Mouse (Mus musculus) embryo, embryonic 10.5 days (tissue): Measurements from ENCODE around the gene Kpna3.
"Not testable (repeated sequence)": the region's sequence is repeated elsewhere in the genome, so short reads cannot be mapped to it uniquely, and the experiment has no call there.

Experiments
- DNase-seq: peaks from one replicate; pipeline ENCODE4 v3.0.0-alpha.2; 2015; ENCODE audit warnings: low spot score

Kpna3 gene

DNA sequence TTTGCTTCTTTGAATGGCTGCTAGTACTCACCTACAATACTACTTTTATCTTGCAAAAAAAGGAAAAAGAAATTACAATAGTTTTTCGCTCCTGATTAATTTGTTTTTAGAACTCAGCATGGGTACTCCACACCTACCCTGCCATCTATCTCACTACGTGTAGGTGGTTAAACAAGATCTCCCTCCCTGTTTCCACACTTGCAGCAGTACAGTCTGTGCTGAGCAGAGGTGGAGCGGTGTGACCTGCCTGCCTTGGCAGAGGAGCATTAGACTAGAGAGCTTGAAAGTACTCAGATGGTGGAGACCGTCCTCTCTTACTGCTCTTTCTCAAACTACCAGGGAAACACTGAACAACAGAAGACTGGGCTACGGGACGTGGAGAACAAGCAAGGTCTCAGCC, 44.9 kb downstream of the Kpna3 start:
- no peak for DNase-seq

GRCm38 (mm10) chr14:61390586-61390985, 49.1 kb downstream of the Kpna3 start:
- no peak for DNase-seq

DNA sequence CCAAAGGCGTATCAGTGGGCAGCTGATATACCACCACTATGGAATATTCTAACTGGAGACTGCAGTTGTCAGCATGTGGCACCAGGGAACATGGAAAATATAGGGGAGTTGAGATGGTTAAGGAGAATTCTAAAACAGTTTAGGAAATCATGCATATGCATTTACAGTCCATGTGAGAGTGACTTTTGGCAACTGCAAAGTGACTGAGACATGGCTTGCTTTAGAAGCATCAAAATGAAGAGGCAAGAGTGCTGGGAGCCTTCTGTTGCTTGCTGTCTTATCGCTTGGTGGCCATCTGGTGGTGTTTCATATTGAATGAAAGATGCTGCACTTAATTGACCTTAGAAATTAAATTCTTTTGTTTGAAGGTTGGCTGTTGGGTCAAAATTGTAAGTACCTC, 72.4 kb downstream of the Kpna3 start:
- no peak for DNase-seq

DNA sequence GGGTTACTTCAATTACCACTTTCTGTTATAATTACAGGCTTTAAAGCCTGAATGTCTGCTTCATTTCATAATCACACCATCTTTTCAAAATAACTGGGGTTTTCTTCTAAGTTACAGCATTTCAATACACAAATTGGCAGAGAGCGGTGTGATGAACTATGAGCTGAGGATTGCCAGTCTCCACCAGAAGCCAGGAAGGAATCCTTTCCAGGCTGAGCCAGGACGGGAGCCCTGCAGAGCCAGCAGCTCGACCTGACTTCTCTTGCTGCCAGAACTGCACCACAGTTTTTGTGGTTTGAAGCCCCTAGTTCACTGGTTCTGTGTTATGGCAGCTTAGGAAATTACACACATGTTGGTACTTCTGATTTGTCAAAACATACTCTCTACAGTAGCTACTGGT, 75.0 kb downstream of the Kpna3 start:
- DNase-seq: no peak

DNA sequence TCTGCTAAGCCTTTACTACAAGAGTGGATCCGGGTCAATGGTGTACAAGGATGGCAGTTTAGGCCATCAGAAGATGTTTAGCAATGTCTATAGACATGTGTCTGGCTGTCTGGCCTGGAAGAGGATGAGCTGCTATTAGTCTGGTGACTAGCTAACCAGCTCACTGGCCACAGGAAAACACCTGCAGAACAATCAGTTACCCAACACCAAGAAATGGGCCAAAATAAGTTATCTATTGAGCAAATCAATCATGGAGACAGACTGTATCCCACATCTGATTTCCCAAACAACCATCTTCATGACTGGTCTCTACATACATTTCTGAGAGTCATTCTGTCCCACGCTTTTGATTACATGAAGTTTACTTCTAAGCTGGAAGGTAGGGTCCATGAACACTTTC, 75.9 kb downstream of the Kpna3 start:
- DNase-seq: no peak

GRCm38 (mm10) chr14:61362268-61362667, 77.4 kb downstream of the Kpna3 start:
- DNase-seq: no peak

DNA sequence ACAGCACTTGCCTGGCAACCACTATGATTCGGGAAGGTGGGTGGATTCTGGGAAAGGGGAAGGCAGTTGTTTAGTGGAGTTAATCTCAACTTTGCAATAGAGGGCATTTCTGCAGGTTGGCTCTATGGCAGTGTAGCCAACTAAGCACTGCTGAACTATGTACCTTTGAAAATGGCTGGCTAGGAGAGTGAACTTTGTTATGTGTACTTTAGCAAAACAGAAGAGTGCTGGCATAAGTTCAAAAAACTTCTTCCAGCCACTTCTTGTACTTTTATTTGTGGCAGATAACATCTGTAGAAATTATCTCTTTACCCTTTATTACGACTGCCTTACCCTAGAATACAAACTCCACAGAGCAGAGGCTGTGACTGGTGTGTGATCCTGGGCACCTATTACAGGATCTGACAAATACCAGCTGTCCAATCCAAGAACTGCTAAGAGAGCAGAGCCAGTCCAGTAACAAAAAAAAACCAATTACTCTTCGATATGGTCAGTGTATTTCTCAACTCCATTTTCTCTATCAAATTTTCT, 78.6 kb downstream of the Kpna3 start:
- DNase-seq: no peak

DNA sequence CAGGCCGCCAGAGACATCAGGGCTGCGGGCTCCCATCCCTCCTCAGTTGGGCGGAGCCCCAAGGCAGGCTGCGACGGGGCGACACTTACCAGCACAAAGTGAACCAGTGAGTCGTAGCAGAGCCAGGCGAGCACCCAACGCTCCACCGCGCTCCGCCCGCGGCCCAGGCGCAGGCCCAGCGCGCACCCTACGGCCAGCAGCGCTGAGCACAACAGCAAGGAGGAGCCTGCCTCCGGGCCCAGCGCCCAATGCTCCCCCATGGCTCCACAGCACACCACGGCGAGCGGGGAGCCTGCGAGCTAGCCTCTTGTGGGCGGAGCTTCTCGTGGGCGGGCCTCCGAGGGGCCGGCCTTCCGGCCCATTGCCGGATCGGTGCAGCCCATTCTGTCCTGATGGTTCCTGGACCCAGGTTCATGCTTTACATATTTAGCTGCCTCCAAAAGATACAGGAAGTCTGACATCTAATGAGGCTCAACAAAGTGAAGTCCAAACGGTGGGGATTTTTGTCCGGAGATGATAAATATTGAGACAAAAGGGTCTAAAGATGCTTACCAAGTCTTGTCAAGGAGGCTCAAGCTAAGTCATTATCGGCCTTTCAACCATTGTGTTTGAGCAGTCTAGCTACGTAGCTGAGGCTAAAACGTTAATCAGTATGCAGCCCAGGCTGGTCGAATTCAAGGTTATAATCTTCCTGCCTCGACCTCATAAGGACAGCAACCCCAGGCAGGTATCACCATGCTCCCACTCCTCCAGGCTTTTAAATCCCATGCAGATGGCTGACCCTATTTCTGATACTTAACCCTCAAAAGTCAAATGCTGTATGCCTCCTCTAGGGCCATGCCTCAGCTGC, 79.3 kb downstream of the Kpna3 start, which contains the start of gene Ebpl:
Gene Ebpl (minus strand): TSS at position 309 of the 850 bp plus-strand sequence.
- DNase-seq: peak; percentile 92

DNA sequence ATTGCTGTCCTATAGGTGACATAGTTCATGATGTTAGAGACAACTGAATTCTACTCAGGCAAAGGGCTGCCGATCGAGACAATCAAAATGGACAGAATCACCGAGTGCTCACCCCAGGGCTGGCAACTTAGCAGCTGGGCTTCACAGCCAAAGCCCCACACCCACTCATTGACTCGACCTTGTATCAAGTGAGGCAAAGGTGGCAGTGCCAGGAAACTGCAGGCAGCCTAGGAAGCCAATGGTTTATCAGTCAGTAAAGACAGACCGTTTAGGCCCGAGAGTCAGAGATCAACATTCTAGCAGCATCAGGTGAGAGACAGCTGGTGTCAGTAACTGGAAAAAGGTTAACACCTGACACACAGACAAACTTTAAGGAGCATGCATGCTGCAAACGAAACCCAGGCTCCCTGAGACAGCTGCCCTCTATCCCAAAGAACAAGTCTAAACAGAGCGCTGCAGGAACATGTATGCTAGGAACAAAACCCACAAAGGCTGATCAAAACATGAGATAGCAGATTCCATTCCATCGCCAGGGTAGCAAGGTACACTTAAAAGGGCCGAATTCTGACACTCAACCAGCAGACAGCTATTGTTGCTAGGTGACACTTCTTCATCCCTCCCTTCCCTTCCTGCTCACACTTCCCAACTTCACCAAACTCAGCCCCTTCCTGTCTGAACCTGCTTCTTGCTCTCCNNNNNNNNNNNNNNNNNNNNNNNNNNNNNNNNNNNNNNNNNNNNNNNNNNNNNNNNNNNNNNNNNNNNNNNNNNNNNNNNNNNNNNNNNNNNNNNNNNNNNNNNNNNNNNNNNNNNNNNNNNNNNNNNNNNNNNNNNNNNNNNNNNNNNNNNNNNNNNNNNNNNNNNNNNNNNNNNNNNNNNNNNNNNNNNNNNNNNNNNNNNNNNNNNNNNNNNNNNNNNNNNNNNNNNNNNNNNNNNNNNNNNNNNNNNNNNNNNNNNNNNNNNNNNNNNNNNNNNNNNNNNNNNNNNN, 85.1 kb downstream of the Kpna3 start:
- no peak for DNase-seq

GRCm38 (mm10) chr14:61350808-61351207, 88.9 kb downstream of the Kpna3 start:
- no peak for DNase-seq

- no peak for DNase-seq
Measured at GRCm38 (mm10) chr14:61349876-61350275, 89.8 kb downstream of the Kpna3 start.

- DNase-seq: no peak
Measured at GRCm38 (mm10) chr14:61346827-61347698, 92.6 kb downstream of the Kpna3 start.

- DNase-seq: no peak
Measured at GRCm38 (mm10) chr14:61344590-61344989, 95.1 kb downstream of the Kpna3 start.

- no peak for DNase-seq
Measured at GRCm38 (mm10) chr14:61339381-61339780, 100.3 kb downstream of the Kpna3 start.

DNA sequence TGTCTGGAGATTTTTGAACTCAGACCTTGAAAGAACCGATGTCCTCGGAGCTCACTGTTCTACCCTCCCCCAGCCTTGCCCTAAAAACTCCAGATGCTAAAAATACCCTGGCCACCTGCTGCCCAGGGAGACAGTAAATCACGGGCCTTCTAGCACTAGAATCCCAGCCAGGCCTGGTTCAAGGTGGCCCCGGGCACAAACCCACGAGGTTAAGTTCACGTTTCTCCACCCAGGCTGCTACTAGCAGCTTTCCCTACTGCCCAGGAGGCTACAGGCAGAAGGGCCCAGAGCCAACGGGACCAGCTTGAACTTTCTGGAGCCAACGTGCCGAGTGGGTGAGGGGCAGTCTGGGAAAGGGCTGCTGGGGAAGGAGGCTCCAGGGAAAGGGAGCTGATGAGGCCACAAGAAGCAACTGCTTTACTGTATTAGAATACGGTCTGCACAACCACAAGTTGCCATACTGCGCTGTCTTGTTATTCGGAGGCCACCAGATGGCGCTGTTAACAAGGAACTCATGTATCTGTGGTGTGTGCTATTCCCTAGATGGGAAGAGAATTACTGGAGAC, 108.6 kb downstream of the Kpna3 start:
- DNase-seq: peak; percentile 96

- DNase-seq: no peak
Measured at GRCm38 (mm10) chr14:61330591-61330990, 109.1 kb downstream of the Kpna3 start.

DNA sequence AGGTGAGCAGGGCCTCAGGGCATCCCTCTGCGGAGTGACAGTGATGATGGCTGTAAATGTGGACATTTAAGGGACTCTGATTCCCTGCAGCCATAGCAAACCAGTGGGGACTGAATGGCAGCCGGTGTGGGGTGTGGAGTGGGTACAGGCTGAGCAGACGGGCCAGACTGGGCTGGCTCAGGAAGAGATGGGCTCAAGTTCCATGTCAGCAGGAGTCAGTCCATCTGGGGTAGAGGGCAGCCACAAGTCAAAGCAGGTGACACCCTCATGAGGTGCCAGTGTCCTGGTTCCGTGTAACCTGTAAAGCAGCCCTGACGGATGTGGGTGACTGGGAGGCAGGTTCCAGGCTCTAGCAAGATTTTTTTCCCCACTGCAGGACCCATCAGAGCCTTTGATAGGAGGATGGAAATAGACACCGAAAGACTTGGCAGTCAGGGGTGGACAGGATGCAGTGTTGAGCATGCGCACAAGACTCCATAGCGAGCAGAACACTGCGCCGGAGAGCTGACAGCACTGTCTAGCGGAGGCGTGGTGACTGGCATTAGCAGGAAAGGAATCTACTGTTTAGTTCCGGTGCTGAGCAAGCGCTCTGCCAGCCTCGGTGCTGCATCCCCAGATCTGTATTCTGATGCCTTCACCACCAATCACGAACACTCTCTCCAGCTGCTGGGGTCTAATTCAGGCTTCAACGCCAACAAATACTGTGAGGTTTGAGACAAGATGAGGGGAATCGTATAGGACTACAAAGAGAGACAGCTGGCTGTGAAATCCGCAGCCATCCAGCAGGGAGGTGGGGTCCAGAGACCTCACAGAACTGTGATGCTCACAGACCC, 111.8 kb downstream of the Kpna3 start:
- DNase-seq: peak; percentile 77

- not testable (repeated sequence) for DNase-seq
Measured at GRCm38 (mm10) chr14:61327007-61327406, 112.7 kb downstream of the Kpna3 start.

GRCm38 (mm10) chr14:61322740-61323139, 116.9 kb downstream of the Kpna3 start:
- no peak for DNase-seq

- DNase-seq: no peak
Measured at GRCm38 (mm10) chr14:61321200-61321599, 118.5 kb downstream of the Kpna3 start.
